Mouse (Mus musculus): ENCODE measurements around the gene D930020B18Rik. TPM values are rescaled to one million over a fixed set of nuclear protein-coding genes. Genes with fewer than 3 reads are reported as not detected.

D930020B18Rik gene
- polyA plus RNA-seq, 3 experiments from 2014 or later, result 1.4 TPM; not detected in 1

DNA sequence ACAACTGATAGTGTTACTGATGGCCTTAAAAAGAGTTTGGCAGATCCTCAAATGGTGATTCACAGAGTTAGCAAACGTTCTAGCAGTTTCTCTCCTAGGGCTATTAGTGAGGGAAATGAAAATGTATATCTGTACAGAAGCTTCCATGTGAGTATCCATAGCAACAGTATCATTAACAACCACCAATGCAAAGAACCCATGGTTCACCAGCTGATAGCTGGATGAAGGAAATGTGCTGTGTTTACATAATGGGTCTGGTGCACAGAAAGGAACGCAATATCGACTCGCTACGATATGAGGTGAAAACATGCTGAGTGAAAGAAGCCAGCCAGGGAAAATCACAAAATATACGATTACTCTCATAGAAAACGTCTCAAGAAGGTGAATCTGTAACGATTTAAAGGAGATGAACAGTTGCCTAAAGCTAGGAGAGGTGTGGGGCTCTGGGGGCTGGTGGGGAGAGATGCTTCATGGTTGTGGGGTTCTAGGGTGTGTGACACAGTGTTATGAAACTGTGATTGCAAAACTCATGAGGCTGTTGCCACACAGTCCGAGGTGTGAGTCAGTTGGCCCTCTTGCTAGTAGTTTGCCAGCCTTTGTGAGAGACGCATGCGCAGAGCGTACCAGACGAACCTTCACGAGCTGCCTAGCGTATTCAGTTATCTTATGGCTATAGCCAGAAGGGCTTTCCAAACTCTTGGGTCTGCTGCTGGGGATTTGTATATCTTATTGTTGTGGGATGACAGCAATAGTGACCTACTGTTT lies 64.2 kb downstream of the D930020B18Rik start:
- ATAC-seq, result no peak

GRCm38 (mm10) chr10:121716862-121717261 lies 75.5 kb downstream of the D930020B18Rik start:
- no peak for ATAC-seq

DNA sequence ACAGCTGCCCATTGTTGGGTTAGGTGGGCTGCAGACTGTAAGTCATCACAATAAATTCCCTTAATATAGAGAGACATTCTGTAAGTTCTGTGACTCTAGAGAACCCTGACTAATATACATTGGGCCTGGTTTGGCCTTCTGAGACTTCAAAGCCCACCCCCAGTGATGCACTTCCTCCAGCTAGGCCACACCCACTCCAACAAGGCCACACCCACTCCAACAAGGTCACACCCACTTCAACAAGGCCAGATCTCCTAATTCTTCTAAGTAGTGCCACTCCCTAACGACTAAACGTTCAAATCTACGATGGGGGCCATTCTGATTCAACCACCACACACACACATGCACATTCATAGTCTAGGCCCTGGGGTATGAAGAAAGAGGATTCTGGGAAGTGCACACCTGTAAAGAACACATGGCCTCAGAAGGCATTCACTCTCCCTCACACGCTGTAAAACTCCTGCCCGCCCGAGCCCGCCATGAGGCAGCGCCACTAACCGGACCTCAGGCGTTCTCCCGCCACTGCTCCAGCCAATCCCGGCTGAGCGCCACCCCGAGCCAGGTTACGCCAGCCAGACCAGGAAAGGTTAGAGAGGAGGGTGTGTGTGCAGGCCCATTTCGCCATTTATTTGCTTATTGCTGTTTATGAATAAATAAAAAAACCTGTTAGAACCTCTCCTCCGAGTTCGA lies 77.7 kb downstream of the D930020B18Rik start:
- ATAC-seq, result no peak

DNA sequence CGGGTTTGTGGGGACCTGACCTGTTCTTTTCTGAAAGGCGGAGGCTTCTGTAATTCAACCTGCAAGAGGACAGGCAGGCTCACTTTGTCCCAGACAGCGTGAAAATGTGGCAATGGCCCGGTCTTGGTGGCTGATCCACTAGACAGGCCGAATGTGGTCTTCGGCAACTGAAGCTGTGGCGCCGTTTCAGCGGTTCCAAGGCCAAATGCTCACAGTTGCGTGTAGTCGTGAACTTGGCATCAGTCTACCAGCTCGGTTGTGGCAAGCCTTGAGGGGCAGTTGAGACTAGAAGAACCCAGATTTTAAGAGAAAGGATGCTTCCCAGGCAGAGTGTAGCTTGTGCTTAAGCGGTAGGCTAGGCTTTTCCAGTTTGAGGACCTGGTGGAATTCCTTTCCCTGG lies 79.3 kb downstream of the D930020B18Rik start:
- ATAC-seq, result no peak

DNA sequence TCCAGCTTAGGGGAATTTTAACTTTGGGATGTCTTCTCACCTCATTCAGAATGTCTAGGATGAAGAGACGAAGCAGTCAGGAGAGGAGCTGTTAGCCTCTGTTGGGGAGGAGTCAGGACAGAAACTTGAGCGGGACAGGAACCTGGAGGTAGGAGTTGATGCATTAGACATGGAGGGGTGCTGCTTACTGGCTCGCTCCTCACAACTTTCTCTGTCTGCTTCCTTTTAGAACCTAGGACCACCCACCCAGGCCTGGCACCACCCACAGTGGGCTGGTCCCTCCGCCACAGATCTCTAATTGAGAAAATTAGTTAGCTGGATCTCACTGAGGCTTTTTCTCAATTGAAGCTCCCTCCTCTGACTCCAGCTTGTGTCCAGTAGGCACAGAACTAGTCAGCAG lies 85.1 kb downstream of the D930020B18Rik start:
- ATAC-seq, result no peak

DNA sequence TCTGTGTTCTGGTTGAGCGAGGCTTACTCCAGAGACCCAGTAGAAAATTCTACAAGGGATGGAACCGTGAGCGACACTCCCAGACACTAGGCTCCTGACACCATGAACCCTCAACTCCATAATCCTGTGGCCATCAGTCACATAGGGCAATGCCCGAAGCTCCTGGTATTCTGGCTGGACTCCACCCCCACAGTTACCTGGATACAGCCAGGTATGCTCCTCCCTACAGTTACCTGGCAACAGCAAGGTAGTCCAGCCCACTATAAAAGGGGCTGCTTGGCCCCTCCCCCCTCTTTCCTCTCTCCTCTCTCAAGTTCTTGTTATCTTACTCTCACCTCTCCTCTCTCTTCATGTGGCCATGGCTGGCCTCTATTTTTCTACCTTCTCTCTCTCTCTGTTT lies 85.8 kb downstream of the D930020B18Rik start:
- ATAC-seq, result no peak

GRCm38 (mm10) chr10:121728226-121728625 lies 86.8 kb downstream of the D930020B18Rik start:
- no peak for ATAC-seq

DNA sequence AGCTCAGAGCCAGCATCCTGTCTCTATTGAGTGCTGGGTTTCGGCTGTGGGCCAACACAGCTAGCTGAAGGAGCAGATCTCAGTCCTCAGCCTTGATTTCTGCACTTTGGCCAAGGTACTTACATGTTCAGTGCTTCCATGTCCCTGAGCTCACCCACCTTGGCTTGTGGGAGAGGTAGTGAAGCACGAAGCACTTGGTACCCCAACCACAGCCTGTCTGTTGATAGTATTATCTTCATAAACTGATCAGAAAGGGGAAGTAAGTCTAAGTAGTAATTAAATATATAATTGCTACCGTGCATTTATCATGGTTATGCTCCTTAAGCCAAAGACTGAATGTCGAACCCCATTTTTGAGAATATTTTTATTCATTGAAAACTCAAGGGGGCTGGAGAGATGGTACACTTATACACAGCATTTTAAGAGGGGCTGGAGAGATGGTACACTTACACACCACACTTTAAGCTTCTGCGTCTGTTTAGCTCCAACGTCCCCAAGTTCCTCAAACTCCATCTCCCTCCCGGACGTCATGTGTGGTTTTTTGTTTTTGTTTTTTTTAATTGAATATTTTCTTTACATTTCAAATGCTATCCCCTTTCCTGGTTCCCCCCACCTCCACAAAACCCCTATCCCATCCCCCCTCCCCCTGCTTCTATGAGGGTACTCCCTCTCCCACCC lies 89.8 kb downstream of the D930020B18Rik start:
- ATAC-seq, result no peak

- ATAC-seq, result no peak
These were observed 91.2 kb downstream of the D930020B18Rik start for GRCm38 (mm10) chr10:121732542-121732941.

DNA sequence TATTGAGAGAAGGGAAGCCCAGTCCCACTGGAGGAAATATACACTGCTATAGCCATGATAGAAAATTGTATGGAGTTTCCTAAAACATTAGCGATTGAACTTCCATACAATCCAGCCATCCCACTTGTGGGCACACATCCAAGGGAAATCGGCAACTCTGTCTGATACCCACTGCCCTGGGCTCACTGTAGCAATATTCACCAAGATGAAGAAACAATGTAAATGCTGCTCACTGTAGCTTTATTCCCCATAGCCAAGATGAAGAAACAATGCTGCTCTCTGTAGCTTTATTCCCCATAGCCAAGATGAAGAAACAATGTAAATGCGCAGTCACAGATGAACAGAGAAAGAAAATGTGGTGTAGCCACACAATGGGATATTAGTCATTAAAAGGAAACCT lies 95.9 kb downstream of the D930020B18Rik start:
- no peak for ATAC-seq

DNA sequence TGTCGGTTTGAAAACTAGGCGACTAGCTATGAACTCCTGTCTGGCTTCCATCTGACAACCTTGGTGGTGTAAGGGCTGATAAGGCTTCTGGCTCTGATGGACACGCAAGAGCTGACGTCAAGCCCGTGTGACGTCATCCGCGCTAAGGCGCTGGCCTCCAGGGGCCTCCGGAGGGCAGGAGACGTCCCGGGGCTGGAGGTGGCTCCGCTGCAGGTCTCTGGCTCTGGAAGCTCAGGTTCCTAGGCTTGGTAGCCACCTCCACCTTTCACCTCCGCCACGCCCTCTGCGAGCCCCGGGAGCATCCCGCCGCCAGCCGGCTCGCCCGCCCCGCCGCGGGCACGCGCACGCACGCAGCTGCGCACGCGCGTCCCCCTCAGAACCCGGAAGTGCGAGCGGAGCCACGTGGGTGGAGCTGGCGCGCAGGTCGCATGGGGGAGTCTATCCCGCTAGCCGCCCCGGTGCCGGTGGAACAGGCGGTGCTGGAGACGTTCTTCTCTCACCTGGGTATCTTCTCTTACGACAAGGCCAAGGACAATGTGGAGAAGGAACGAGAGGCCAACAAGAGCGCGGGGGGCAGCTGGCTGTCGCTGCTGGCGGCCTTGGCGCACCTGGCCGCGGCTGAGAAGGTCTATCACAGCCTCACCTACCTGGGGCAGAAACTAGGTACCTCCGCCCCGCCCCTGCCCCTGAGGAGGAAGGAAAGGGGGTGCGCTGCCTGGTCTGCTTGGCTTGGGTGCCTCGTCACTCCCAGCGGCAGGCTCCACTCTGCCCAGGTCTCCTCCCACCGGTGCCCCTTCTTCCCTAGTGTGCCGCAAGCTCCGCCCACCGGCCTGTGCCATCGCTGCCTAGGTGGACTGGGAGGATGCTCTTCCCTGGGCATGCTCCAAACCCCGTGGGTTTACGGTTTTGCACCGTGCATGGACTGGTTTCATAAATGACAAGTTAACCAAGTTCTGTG lies 98.4 kb downstream of the D930020B18Rik start, which contains the start of gene BC048403:
Gene BC048403, plus strand, starts transcription at position 390 of the 958 bp plus-strand sequence.
- ATAC-seq, result peak; percentile 82

DNA sequence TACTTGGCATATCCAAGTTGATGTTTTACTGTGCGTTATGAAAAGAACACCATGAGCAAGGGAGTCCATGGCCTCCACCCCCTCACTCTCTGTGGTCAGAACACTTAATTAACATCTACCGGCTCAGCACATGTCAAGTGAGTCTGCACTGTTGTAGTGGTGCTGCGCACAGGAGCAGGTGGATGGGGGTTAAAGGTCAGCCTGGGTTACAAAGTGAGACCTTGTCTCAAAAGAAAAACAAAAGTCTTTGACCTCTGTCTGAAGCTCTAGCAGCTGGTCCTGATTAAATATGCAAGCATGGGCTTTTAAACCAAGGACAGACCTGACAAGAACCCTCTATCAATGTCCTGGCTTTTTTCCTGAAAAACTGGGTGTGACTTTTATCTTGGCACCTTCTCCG lies 100.9 kb downstream of the D930020B18Rik start:
- no peak for ATAC-seq

Other genes with a start within 250 kb of the D930020B18Rik start
- gene Rassf3, start 165.2 kb upstream of the D930020B18Rik start, polyA plus RNA-seq (2017; shearing (Covaris generic)), result 1 to 10 TPM; 6.1 to 6.8 (median 6.2) TPM
- 10 to 100 TPM; 82.8 to 83.5 (median 83.2) TPM for gene Tbk1, start 54.8 kb upstream of the D930020B18Rik start, polyA plus RNA-seq (2017; shearing (Covaris generic))
- gene Xpot, start 15.3 kb upstream of the D930020B18Rik start, polyA plus RNA-seq (2017; shearing (Covaris generic)), result 10 to 100 TPM; 12.6 to 20.3 (median 19.9) TPM
- gene BC048403, start 98.3 kb downstream of the D930020B18Rik start, polyA plus RNA-seq (2017; shearing (Covaris generic)), result 1 to 10 TPM; 2.8 to 4.6 (median 4.5) TPM

All from inflammation-experienced regulatory T-cells, adult 6 months (primary cell).